In the genomic region with DNA sequence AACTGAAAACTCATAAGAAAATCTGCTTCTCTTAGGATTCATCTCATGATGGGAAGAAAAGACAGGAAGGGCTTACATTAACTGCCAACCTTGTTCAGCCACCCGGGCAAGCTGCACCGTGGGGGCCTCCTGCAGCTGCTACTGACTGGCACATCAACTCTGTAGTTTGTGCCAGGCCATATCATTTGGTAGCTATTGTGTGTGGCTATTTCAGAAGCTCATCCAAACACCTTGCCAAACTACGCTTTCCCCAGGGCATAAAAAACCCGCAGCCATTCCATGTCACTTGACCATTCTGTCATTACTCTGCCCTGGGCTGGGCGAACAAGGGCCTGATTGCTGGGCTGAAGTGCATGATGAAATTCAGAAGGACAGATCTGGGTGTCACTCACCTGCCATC, we compare ENCODE assay signal across 18 mouse cellular contexts.
DNase-seq lines count a peak whose midpoint lies in the region; ATAC-seq and TF ChIP-seq lines count a peak whose summit lies in the region.
"Had no signal": no experiment of that assay in that cellular context is flagged by ENCODE, and none has a peak within 500 bp of the region (broad histone marks: within the 10 kb centered on the region; RNA-seq: fewer than 3 reads in every experiment).

No protein-coding gene starts in this region.

- no peak for DNase-seq in hindbrain, embryonic 14.5 days (ENCODE audit: low spot score)
- DNase-seq in midbrain, postnatal 0 days (ENCODE audit: low spot score), result peak; percentile 76
- peak; percentile 67 for DNase-seq in cerebellum, adult 9-10 months
- peak; percentile 52 to 55 for DNase-seq in cerebellum, postnatal 14 days
- DNase-seq in MN1 (ENCODE audit: low spot score), result no peak
- DNase-seq: adrenal gland, postnatal 10 days; gastrocnemius, adult 2 months; gastrocnemius, postnatal 25 days; kidney, adult 8-10 months had no signal

- H3K36me3 ChIP-seq in hindbrain, embryonic 15.5 days, result no peaks in the 10 kb centered on the region
- H3K36me3 ChIP-seq in hindbrain, embryonic 14.5 days (replicated peaks; ENCODE audit: control insufficient read depth, insufficient read depth), result no peaks in the 10 kb centered on the region; the same call in 1 of the 2 replicates
- H3K36me3 ChIP-seq in midbrain, postnatal 0 days (ENCODE audit: insufficient read depth, low read length), result no peaks in the 10 kb centered on the region
- no peaks in the 10 kb centered on the region for H3K36me3 ChIP-seq in midbrain, embryonic 15.5 days (replicated peaks)
- H3K36me3 ChIP-seq: embryonic facial prominence, embryonic 10.5 days; forebrain, embryonic 10.5 days; heart, embryonic 12.5 days; hindbrain, embryonic 10.5 days had no signal

- TF ChIP-seq CTCF in midbrain, postnatal 0 days (IDR thresholded peaks at IDR 0.05), result no peak

- H3K4me3 ChIP-seq in hindbrain, embryonic 15.5 days, result no peak overlapping the region
- no peak overlapping the region for H3K4me3 ChIP-seq in hindbrain, embryonic 14.5 days (replicated peaks; ENCODE audit: low read length)
- no peak overlapping the region for H3K4me3 ChIP-seq in midbrain, postnatal 0 days (ENCODE audit: low read depth, low read length)
- no peak overlapping the region for H3K4me3 ChIP-seq in midbrain, embryonic 15.5 days
- H3K4me3 ChIP-seq: embryonic facial prominence, embryonic 10.5 days; forebrain, embryonic 10.5 days; gastrocnemius, adult 2 months; heart, embryonic 12.5 days; hindbrain, embryonic 10.5 days had no signal

- no peak overlapping the region for H3K9ac ChIP-seq in hindbrain, embryonic 15.5 days
- H3K9ac ChIP-seq in hindbrain, embryonic 14.5 days, result no peak overlapping the region
- no peak overlapping the region for H3K9ac ChIP-seq in midbrain, postnatal 0 days (replicated peaks; ENCODE audit: low read length, poor library complexity, severe bottlenecking)
- no peak overlapping the region for H3K9ac ChIP-seq in midbrain, embryonic 15.5 days
- H3K9ac ChIP-seq: heart, embryonic 12.5 days had no signal

- H3K27me3 ChIP-seq in hindbrain, embryonic 15.5 days, result no peaks in the 10 kb centered on the region
- no peaks in the 10 kb centered on the region for H3K27me3 ChIP-seq in hindbrain, embryonic 14.5 days (ENCODE audit: control insufficient read depth, insufficient read depth, low read length)
- no peaks in the 10 kb centered on the region for H3K27me3 ChIP-seq in midbrain, postnatal 0 days (ENCODE audit: insufficient read depth, low read length)
- H3K27me3 ChIP-seq in midbrain, embryonic 15.5 days (replicated peaks), result no peaks in the 10 kb centered on the region
- H3K27me3 ChIP-seq: heart, embryonic 12.5 days had no signal

- no peak overlapping the region for H3K4me2 ChIP-seq in hindbrain, embryonic 15.5 days
- no peak overlapping the region for H3K4me2 ChIP-seq in hindbrain, embryonic 14.5 days (replicated peaks)
- H3K4me2 ChIP-seq in midbrain, postnatal 0 days (ENCODE audit: low read depth, low read length, poor library complexity, severe bottlenecking), result no peak overlapping the region
- H3K4me2 ChIP-seq in midbrain, embryonic 15.5 days, result no peak overlapping the region
- H3K4me2 ChIP-seq: heart, embryonic 12.5 days had no signal

- 68% methylated on average over 5 of the region's 5 CpGs for WGBS in hindbrain, embryonic 15.5 days
- 80% methylated on average over 5 of the region's 5 CpGs for WGBS in hindbrain, embryonic 14.5 days
- 81% methylated on average over 5 of the region's 5 CpGs for WGBS in midbrain, postnatal 0 days
- 81% methylated on average over 5 of the region's 5 CpGs for WGBS in midbrain, embryonic 15.5 days

- H3K4me1 ChIP-seq in hindbrain, embryonic 15.5 days (replicated peaks), result 0 out of 2 replicates have a peak, but pooled peaks cover 11% of the 10 kb centered on the region
- H3K4me1 ChIP-seq in hindbrain, embryonic 14.5 days (replicated peaks; ENCODE audit: control insufficient read depth, insufficient read depth, low read length), result peaks cover 4% of the 10 kb centered on the region; the same call in 1 of the 2 replicates
- H3K4me1 ChIP-seq in midbrain, postnatal 0 days (ENCODE audit: insufficient read depth, low read length), result no peaks in the 10 kb centered on the region; the same call in 1 of the 2 replicates
- H3K4me1 ChIP-seq in midbrain, embryonic 15.5 days, result peaks cover 5% of the 10 kb centered on the region; the same call in 1 of the 2 replicates
- H3K4me1 ChIP-seq: embryonic facial prominence, embryonic 10.5 days; forebrain, embryonic 10.5 days; heart, embryonic 12.5 days had no signal

- H3K27ac ChIP-seq in hindbrain, embryonic 15.5 days (replicated peaks), result no peak overlapping the region
- no peak overlapping the region for H3K27ac ChIP-seq in hindbrain, embryonic 14.5 days
- no peak overlapping the region for H3K27ac ChIP-seq in midbrain, postnatal 0 days (ENCODE audit: low read depth, low read length)
- H3K27ac ChIP-seq in midbrain, embryonic 15.5 days, result no peak overlapping the region
- H3K27ac ChIP-seq: embryonic facial prominence, embryonic 10.5 days; forebrain, embryonic 10.5 days; gastrocnemius, adult 2 months; hindbrain, embryonic 10.5 days had no signal

- peak; percentile 55 for ATAC-seq in hindbrain, embryonic 15.5 days (ENCODE audit: low FRiP score, low read depth)
- no peak for ATAC-seq in hindbrain, embryonic 14.5 days (ENCODE audit: low FRiP score)
- ATAC-seq in midbrain, postnatal 0 days (ENCODE audit: low FRiP score), result no peak
- ATAC-seq in midbrain, embryonic 15.5 days (replicated peaks), result no peak
- ATAC-seq: forebrain, embryonic 14.5 days; inflammation-experienced regulatory T-cells, adult 6 months; intestine, postnatal 0 days had no signal

- no peaks in the 10 kb centered on the region for H3K9me3 ChIP-seq in hindbrain, embryonic 15.5 days
- H3K9me3 ChIP-seq in hindbrain, embryonic 14.5 days (ENCODE audit: control insufficient read depth, low read length), result no peaks in the 10 kb centered on the region
- no peaks in the 10 kb centered on the region for H3K9me3 ChIP-seq in midbrain, postnatal 0 days (ENCODE audit: low read length)
- H3K9me3 ChIP-seq in midbrain, embryonic 15.5 days, result no peaks in the 10 kb centered on the region
- H3K9me3 ChIP-seq: embryonic facial prominence, embryonic 10.5 days; forebrain, embryonic 10.5 days; heart, embryonic 12.5 days; hindbrain, embryonic 10.5 days had no signal

Comparison
In these comparisons a context has a peak if more than half of its experiments do, and no peak if none do; other contexts are left out.
1. DNase-seq: peak in midbrain, postnatal 0 days (single experiment), cerebellum, adult 9-10 months (single experiment) and cerebellum, postnatal 14 days (2 of 2); none in hindbrain, embryonic 14.5 days (single experiment) and MN1 (single experiment).